Mouse (Mus musculus): Measurements from ENCODE around the gene Pard3b.

DNA sequence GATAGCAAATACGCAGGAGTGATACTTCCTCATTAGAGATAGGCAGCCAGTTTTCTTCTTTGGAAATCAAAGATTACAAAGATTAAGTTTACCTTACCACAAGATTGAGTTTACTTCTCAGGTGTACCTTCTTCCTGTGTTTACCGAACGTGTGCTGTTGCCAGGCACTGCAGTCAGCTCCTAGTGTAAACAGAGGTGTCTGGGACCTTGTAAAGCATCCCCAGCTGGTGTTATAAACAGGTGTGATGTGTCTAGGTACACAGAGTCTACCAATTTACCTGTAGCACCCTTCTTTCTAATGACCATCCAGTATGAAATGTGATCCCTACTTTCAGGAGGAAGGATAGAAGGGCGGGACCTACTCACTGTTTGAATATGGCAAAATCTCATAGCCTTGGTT, 410.0 kb downstream of the Pard3b start:
- no peak for TF ChIP-seq CTCF (conservative IDR thresholded peaks at IDR 0.05 in 1 of 2, IDR thresholded peaks at IDR 0.05 in 1 of 2; ENCODE audit: low read depth in 2 of 2, low read length in 2 of 2)
- TF ChIP-seq GABPA (IDR thresholded peaks at IDR 0.05; ENCODE audit: insufficient replicate concordance, low read depth, low read length): no peak
- TF ChIP-seq KAT2A (IDR thresholded peaks at IDR 0.05; ENCODE audit: insufficient replicate concordance, low read length): no peak
- TF ChIP-seq POLR2A (IDR thresholded peaks at IDR 0.05; ENCODE audit: low read depth, low read length): no peak
- TF ChIP-seq EP300 (IDR thresholded peaks at IDR 0.05; ENCODE audit: low read length): no peak
- no peak for TF ChIP-seq TBP (conservative IDR thresholded peaks at IDR 0.05; ENCODE audit: low read depth, low read length)
- TF ChIP-seq ZC3H11A (IDR thresholded peaks at IDR 0.05; ENCODE audit: low read depth, low read length): no peak
- TF ChIP-seq USF1 (IDR thresholded peaks at IDR 0.05; ENCODE audit: low read depth, low read length): no peak
- TF ChIP-seq CHD2 (IDR thresholded peaks at IDR 0.05; ENCODE audit: low read length): no peak
- no peak for TF ChIP-seq RAD21 (IDR thresholded peaks at IDR 0.05; ENCODE audit: low read depth, low read length)
- TF ChIP-seq NRF1 (IDR thresholded peaks at IDR 0.05; ENCODE audit: low read depth, low read length): no peak
- TF ChIP-seq MAZ (IDR thresholded peaks at IDR 0.05; ENCODE audit: low read depth, low read length): no peak
- no peak for TF ChIP-seq RCOR1 (conservative IDR thresholded peaks at IDR 0.05; ENCODE audit: low read depth, low read length)
